Mouse (Mus musculus): ENCODE data around the gene Mrto4. TPM values are rescaled to one million over a fixed set of nuclear protein-coding genes. Genes with fewer than 3 reads are reported as not detected.

Gene Mrto4
- polyA plus RNA-seq, 2 experiments, result 66.7 to 106 TPM

GRCm38 (mm10) chr4:139340835-139341234 is 11.5 kb downstream of the Mrto4 start:
- Histone ChIP-seq H3K9me3 (ENCODE audit: control insufficient read depth, low read length) (no peaks in the 10 kb centered on the region), H3K4me3 (replicated peaks; ENCODE audit: low read length) (no peak overlapping the region), H3K27me3 (ENCODE audit: control insufficient read depth, insufficient read depth, low read length) (0 out of 2 replicates have a peak, but pooled peaks cover 5% of the 10 kb centered on the region), H3K9ac (ENCODE audit: low read depth, low read length, severe bottlenecking) (no peak overlapping the region), H3K4me2 (replicated peaks; ENCODE audit: low read depth, low read length, severe bottlenecking) (no peak overlapping the region), H3K27ac (replicated peaks; ENCODE audit: low read depth, low read length) (no peak overlapping the region), H3K36me3 (ENCODE audit: control insufficient read depth, insufficient read depth, low read length) (peaks cover 5% of the 10 kb centered on the region; the same call in 1 of the 2 replicates), H3K4me1 (ENCODE audit: control insufficient read depth, insufficient read depth, low read length) (no peaks in the 10 kb centered on the region)
- no peak for TF ChIP-seq POLR2A (IDR thresholded peaks at IDR 0.05; ENCODE audit: borderline replicate concordance, extremely low read depth, insufficient read depth, insufficient read length)
- 80% methylated on average over 4 of the region's 4 CpGs for WGBS
- ATAC-seq (ENCODE audit: low FRiP score, low read depth) (no peak), DNase-seq (ENCODE audit: low spot score) (no peak)

GRCm38 (mm10) chr4:139338145-139338544 is 14.2 kb downstream of the Mrto4 start:
- ATAC-seq (ENCODE audit: low FRiP score, low read depth) (no peak), DNase-seq (ENCODE audit: low spot score) (no peak)
- no peak overlapping the region for H3K4me3 ChIP-seq (replicated peaks; ENCODE audit: low read length)
- H3K36me3 ChIP-seq (ENCODE audit: control insufficient read depth, insufficient read depth, low read length), result no peaks in the 10 kb centered on the region
- H3K27me3 ChIP-seq (ENCODE audit: control insufficient read depth, insufficient read depth, low read length), result 0 out of 2 replicates have a peak, but pooled peaks cover 5% of the 10 kb centered on the region
- no peak overlapping the region for H3K4me2 ChIP-seq (replicated peaks; ENCODE audit: low read depth, low read length, severe bottlenecking)
- H3K27ac ChIP-seq (replicated peaks; ENCODE audit: low read depth, low read length), result no peak overlapping the region
- H3K9me3 ChIP-seq (ENCODE audit: control insufficient read depth, low read length), result no peaks in the 10 kb centered on the region
- 53% methylated on average over 33 of the region's 33 CpGs for WGBS
- no peaks in the 10 kb centered on the region for H3K4me1 ChIP-seq (ENCODE audit: control insufficient read depth, insufficient read depth, low read length)
- TF ChIP-seq POLR2A (IDR thresholded peaks at IDR 0.05; ENCODE audit: borderline replicate concordance, extremely low read depth, insufficient read depth, insufficient read length), result no peak
- H3K9ac ChIP-seq (ENCODE audit: low read depth, low read length, severe bottlenecking), result no peak overlapping the region

GRCm38 (mm10) chr4:139336822-139337483 is 15.4 kb downstream of the Mrto4 start:
- no peaks in the 10 kb centered on the region for H3K36me3 ChIP-seq (ENCODE audit: control insufficient read depth, insufficient read depth, low read length)
- 0 out of 2 replicates have a peak overlapping the region, but pooled peaks have one; percentile 10 for H3K4me3 ChIP-seq (replicated peaks; ENCODE audit: low read length)
- 20% methylated on average over 24 of the region's 24 CpGs for WGBS
- H3K4me1 ChIP-seq (ENCODE audit: control insufficient read depth, insufficient read depth, low read length), result no peaks in the 10 kb centered on the region
- DNase-seq (ENCODE audit: low spot score) (peak; percentile 64), ATAC-seq (ENCODE audit: low FRiP score, low read depth) (no peak)
- H3K9ac ChIP-seq (ENCODE audit: low read depth, low read length, severe bottlenecking), result no peak overlapping the region
- H3K9me3 ChIP-seq (ENCODE audit: control insufficient read depth, low read length), result no peaks in the 10 kb centered on the region
- H3K27ac ChIP-seq (replicated peaks; ENCODE audit: low read depth, low read length), result no peak overlapping the region
- 0 out of 2 replicates have a peak, but pooled peaks cover 5% of the 10 kb centered on the region for H3K27me3 ChIP-seq (ENCODE audit: control insufficient read depth, insufficient read depth, low read length)
- peak overlapping the region; percentile 36 for H3K4me2 ChIP-seq (replicated peaks; ENCODE audit: low read depth, low read length, severe bottlenecking)
- no peak for TF ChIP-seq POLR2A (IDR thresholded peaks at IDR 0.05; ENCODE audit: borderline replicate concordance, extremely low read depth, insufficient read depth, insufficient read length)

- ATAC-seq (ENCODE audit: low FRiP score, low read depth), result no peak
- no peak overlapping the region; the same call in 1 of the 2 replicates for H3K4me2 ChIP-seq (replicated peaks; ENCODE audit: low read depth, low read length, severe bottlenecking)
- H3K4me1 ChIP-seq (ENCODE audit: control insufficient read depth, insufficient read depth, low read length), result no peaks in the 10 kb centered on the region
- no peak for DNase-seq (ENCODE audit: low spot score)
- H3K9me3 ChIP-seq (ENCODE audit: control insufficient read depth, low read length), result no peaks in the 10 kb centered on the region
- WGBS, result 55% methylated on average over 7 of the region's 7 CpGs
- no peak overlapping the region for H3K9ac ChIP-seq (ENCODE audit: low read depth, low read length, severe bottlenecking)
- no peak overlapping the region for H3K27ac ChIP-seq (replicated peaks; ENCODE audit: low read depth, low read length)
- no peak for TF ChIP-seq POLR2A (IDR thresholded peaks at IDR 0.05; ENCODE audit: borderline replicate concordance, extremely low read depth, insufficient read depth, insufficient read length)
- no peaks in the 10 kb centered on the region for H3K36me3 ChIP-seq (ENCODE audit: control insufficient read depth, insufficient read depth, low read length)
- H3K27me3 ChIP-seq (ENCODE audit: control insufficient read depth, insufficient read depth, low read length), result 0 out of 2 replicates have a peak, but pooled peaks cover 5% of the 10 kb centered on the region
- no peak overlapping the region for H3K4me3 ChIP-seq (replicated peaks; ENCODE audit: low read length)
Observed at GRCm38 (mm10) chr4:139335507-139335906, 16.9 kb downstream of the Mrto4 start.

- no peak overlapping the region for H3K9ac ChIP-seq (ENCODE audit: low read depth, low read length, severe bottlenecking)
- 80% methylated on average over 6 of the region's 9 CpGs for WGBS
- no peak for TF ChIP-seq POLR2A (IDR thresholded peaks at IDR 0.05; ENCODE audit: borderline replicate concordance, extremely low read depth, insufficient read depth, insufficient read length)
Observed at GRCm38 (mm10) chr4:139334631-139335295, 17.6 kb downstream of the Mrto4 start.

More at GRCm38 (mm10) chr4:139334631-139335295, 17.6 kb downstream of the Mrto4 start:
- no peak for ATAC-seq (ENCODE audit: low FRiP score, low read depth)
- H3K4me3 ChIP-seq (replicated peaks; ENCODE audit: low read length), result no peak overlapping the region
- DNase-seq (ENCODE audit: low spot score), result no peak
- no peaks in the 10 kb centered on the region for H3K9me3 ChIP-seq (ENCODE audit: control insufficient read depth, low read length)
- H3K4me1 ChIP-seq (ENCODE audit: control insufficient read depth, insufficient read depth, low read length), result no peaks in the 10 kb centered on the region
- H3K27ac ChIP-seq (replicated peaks; ENCODE audit: low read depth, low read length), result no peak overlapping the region
- H3K4me2 ChIP-seq (replicated peaks; ENCODE audit: low read depth, low read length, severe bottlenecking), result no peak overlapping the region
- 0 out of 2 replicates have a peak, but pooled peaks cover 5% of the 10 kb centered on the region for H3K27me3 ChIP-seq (ENCODE audit: control insufficient read depth, insufficient read depth, low read length)
- H3K36me3 ChIP-seq (ENCODE audit: control insufficient read depth, insufficient read depth, low read length), result no peaks in the 10 kb centered on the region
